Mouse (Mus musculus) C2C12 (cell line): Measurements from ENCODE around the gene Sox5. TPM values are rescaled to one million over a fixed set of nuclear protein-coding genes. Genes with fewer than 3 reads are reported as not detected.

ENCODE experiments used
- H3K27me3 ChIP-seq: one replicate; pipeline ENCODE4 v1.6.1; 2011; ENCODE audit not compliant: control insufficient read depth, insufficient read depth, insufficient read length
- H3K36me3 ChIP-seq: one replicate; pipeline ENCODE4 v1.6.1; 2011; ENCODE audit not compliant: control insufficient read depth, insufficient read depth
- H3K4me3 ChIP-seq: one replicate; pipeline ENCODE4 v1.5.1; 2011; ENCODE audit warnings: mild to moderate bottlenecking, control low read depth; ENCODE audit not compliant: poor library complexity, insufficient read depth, severe bottlenecking
- H3K79me2 ChIP-seq: one replicate; pipeline ENCODE4 v1.6.1; 2011; ENCODE audit not compliant: control insufficient read depth, insufficient read depth
- H3K79me3 ChIP-seq: one replicate; pipeline ENCODE4 v1.6.1; 2011; ENCODE audit warnings: low read depth, control low read depth
- H3ac ChIP-seq: one replicate; pipeline ENCODE3; 2011; ENCODE audit warnings: low read depth; ENCODE audit not compliant: control insufficient read depth, insufficient read length
- CEBPB ChIP-seq: IDR thresholded peaks from one replicate; pipeline ENCODE4 v1.6.1; 2011; ENCODE audit warnings: low read depth, mild to moderate bottlenecking, control low read depth, moderate library complexity
- CTCF ChIP-seq: IDR thresholded peaks from one replicate; pipeline ENCODE4 v1.5.1; 2011; ENCODE audit not compliant: control insufficient read depth, insufficient read depth, insufficient read length
- FOSL1 ChIP-seq: IDR thresholded peaks from one replicate; pipeline ENCODE4 v1.8.0; 2011; ENCODE audit warnings: mild to moderate bottlenecking, low read length; ENCODE audit not compliant: poor library complexity, insufficient read depth, severe bottlenecking
- MAX ChIP-seq: IDR thresholded peaks from one replicate; pipeline ENCODE4 v1.6.1; 2011; ENCODE audit warnings: mild to moderate bottlenecking, control low read depth
- MYOD1 ChIP-seq: IDR thresholded peaks from one replicate; pipeline ENCODE4 v1.6.1; 2011; ENCODE audit warnings: low read depth; ENCODE audit not compliant: control insufficient read depth, insufficient read length
- MYOG ChIP-seq: IDR thresholded peaks from one replicate; pipeline ENCODE4 v1.6.1; 2011; ENCODE audit not compliant: control insufficient read depth, insufficient read length; ENCODE audit errors: extremely low read depth
- USF1 ChIP-seq: IDR thresholded peaks from one replicate; pipeline ENCODE4 v1.6.1; 2011; ENCODE audit warnings: low read depth, mild to moderate bottlenecking, control low read depth, moderate library complexity
- polyA plus RNA-seq: library from polyadenylated mRNA; unstranded; fragments of >200 nt; fragmentation: generic; extraction: Trizol; gene quantifications from one replicate; pipeline ENCODE4 v1.2.1, GENCODE M21; 2012; ENCODE audit warnings: missing spikeins

Sox5 gene
- polyA plus RNA-seq, 1 experiment, result 0.07 TPM

DNA sequence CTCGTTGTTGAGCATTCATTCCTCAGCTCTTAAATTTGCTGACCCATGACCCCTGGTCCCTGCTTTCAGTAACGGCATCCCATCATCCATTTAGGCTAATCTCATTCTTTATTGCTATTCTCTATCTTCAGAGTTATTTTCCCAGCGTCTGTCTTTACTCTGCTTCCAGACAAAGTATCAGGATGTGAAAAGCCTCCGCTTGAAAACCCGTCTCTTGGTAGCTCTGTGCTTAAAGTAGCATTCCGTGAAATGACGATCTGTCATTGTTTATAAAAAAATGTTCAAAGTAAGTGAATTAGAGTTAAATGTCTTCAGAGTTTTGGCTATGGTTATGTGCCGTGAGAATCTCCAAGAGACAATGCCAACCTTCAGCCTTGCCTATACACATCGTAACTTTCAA, 915.2 kb downstream of the Sox5 start:
- Histone ChIP-seq H3K79me3 (no peaks in the 10 kb centered on the region), H3ac (no peak overlapping the region), H3K36me3 (no peaks in the 10 kb centered on the region), H3K79me2 (no peaks in the 10 kb centered on the region), H3K4me3 (no peak overlapping the region), H3K27me3 (no peaks in the 10 kb centered on the region)
- no peak for TF ChIP-seq MYOG
- TF ChIP-seq CEBPB, result no peak
- no peak for TF ChIP-seq MYOD1
- no peak for TF ChIP-seq MAX
- TF ChIP-seq CTCF, result no peak
- no peak for TF ChIP-seq FOSL1
- no peak for TF ChIP-seq USF1

DNA sequence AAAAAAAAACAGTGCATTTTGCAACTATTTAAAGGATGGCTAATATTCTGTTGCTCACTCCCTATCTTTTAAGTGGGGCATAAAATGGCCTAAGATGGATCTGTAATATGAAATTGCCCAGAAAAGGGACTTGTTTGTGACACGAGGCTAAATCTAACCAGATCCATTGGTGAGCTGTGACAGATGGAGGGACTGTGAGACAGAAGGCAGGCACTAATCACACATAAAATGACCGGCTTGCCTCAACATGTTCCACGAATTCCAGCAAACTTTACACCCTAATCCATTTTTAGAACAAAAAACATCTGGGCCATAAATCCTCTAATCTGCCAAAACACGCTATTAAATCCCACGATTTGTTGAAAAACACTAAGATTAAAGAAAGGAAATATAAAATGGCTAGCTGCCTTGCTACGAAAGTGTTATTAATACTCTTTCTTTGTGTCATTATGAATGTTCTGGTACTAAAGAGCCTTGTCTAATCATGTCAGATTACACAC, 919.1 kb downstream of the Sox5 start:
- Histone ChIP-seq H3K27me3 (no peaks in the 10 kb centered on the region), H3K36me3 (no peaks in the 10 kb centered on the region), H3K79me3 (no peaks in the 10 kb centered on the region), H3K4me3 (no peak overlapping the region), H3K79me2 (no peaks in the 10 kb centered on the region), H3ac (no peak overlapping the region)
- TF ChIP-seq FOSL1 (no peak), CTCF (no peak), MYOD1 (no peak), MAX (no peak), MYOG (no peak), USF1 (no peak), CEBPB (no peak)

DNA sequence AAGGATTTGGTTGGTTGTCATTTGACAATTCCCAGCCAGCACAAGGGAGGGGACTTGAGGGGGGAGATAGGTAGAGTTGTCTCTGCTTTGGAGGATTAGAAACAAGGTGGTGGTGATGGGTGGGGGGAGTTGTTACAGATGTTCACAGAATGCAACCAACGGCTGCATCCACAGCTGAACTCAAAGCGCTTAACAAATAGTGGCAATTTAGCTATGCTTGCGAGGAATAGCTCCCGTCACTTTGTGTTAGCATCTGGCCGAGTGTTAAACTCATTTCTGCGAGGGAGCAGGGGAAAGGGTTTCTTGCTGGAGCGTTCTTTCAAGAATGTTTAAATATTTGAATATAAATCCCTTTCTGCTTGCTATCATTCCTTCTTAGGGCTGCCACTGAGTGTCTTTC, 921.7 kb downstream of the Sox5 start:
- Histone ChIP-seq H3K4me3 (no peak overlapping the region), H3ac (no peak overlapping the region), H3K79me2 (no peaks in the 10 kb centered on the region), H3K36me3 (no peaks in the 10 kb centered on the region), H3K27me3 (no peaks in the 10 kb centered on the region), H3K79me3 (no peaks in the 10 kb centered on the region)
- TF ChIP-seq USF1 (no peak), CEBPB (no peak), MAX (no peak), CTCF (no peak), MYOD1 (no peak), MYOG (no peak), FOSL1 (no peak)

DNA sequence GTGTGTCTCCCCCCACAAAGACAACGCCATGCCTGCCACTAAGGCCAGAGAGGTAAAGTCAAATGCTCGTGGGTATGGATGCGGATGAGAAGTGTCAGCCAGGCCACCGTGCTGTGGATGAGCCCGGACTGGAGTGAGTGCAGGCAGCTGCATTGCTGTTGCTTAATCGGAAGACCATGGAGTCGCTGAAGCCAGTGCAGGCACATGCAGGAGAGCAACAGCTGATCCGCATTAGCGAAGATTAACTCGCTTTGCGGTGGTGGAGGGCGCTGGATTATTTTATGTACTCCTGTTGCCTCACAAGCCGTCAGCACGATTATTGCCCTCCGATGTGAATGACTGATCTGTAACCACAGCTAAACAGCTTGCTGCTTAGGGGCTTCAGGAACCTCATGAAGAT, 922.2 kb downstream of the Sox5 start:
- TF ChIP-seq CTCF (no peak), CEBPB (no peak), MYOG (no peak), FOSL1 (no peak)
- no peaks in the 10 kb centered on the region for H3K79me3 ChIP-seq
- H3ac ChIP-seq, result no peak overlapping the region
- no peaks in the 10 kb centered on the region for H3K79me2 ChIP-seq
- H3K36me3 ChIP-seq, result no peaks in the 10 kb centered on the region
- H3K4me3 ChIP-seq, result no peak overlapping the region
- no peaks in the 10 kb centered on the region for H3K27me3 ChIP-seq

GRCm38 (mm10) chr6:143858551-143858950, 923.2 kb downstream of the Sox5 start:
- no peak overlapping the region for H3K4me3 ChIP-seq
- TF ChIP-seq CTCF (no peak), MYOG (no peak), MYOD1 (no peak), CEBPB (no peak), MAX (no peak), USF1 (no peak), FOSL1 (peak; percentile 46)
- no peak overlapping the region for H3ac ChIP-seq
- H3K79me3 ChIP-seq, result no peaks in the 10 kb centered on the region
- no peaks in the 10 kb centered on the region for H3K36me3 ChIP-seq
- H3K79me2 ChIP-seq, result no peaks in the 10 kb centered on the region
- no peaks in the 10 kb centered on the region for H3K27me3 ChIP-seq

GRCm38 (mm10) chr6:143857376-143857775, 924.4 kb downstream of the Sox5 start:
- H3K27me3 ChIP-seq, result no peaks in the 10 kb centered on the region
- H3K79me2 ChIP-seq, result no peaks in the 10 kb centered on the region
- H3K79me3 ChIP-seq, result no peaks in the 10 kb centered on the region
- no peak overlapping the region for H3K4me3 ChIP-seq
- TF ChIP-seq CTCF (no peak), MAX (no peak), FOSL1 (no peak), MYOD1 (no peak), MYOG (no peak), USF1 (no peak)
- no peaks in the 10 kb centered on the region for H3K36me3 ChIP-seq
- no peak overlapping the region for H3ac ChIP-seq
